9 mouse cellular contexts compared by ENCODE assay signal in genomic region chr1:180905307-180905706, GRCm38 (mm10). TPM values are rescaled to one million over a fixed set of nuclear protein-coding genes. Genes with fewer than 3 reads are reported as not detected.
DNase-seq lines count a peak whose midpoint lies in the region; ATAC-seq and TF ChIP-seq lines count a peak whose summit lies in the region.
"Had no signal": no experiment of that assay in that cellular context is flagged by ENCODE, and none has a peak within 500 bp of the region (broad histone marks: within the 10 kb centered on the region; RNA-seq: fewer than 3 reads in every experiment).

No protein-coding gene starts in this region.

- no peak overlapping the region for H3K27ac ChIP-seq in left cerebral cortex, adult 2 months
- no peak overlapping the region for H3K27ac ChIP-seq in forebrain, embryonic 12.5 days
- no peak overlapping the region for H3K27ac ChIP-seq in stomach, embryonic 15.5 days

- no peaks in the 10 kb centered on the region for H3K27me3 ChIP-seq in forebrain, embryonic 12.5 days
- H3K27me3 ChIP-seq in stomach, embryonic 15.5 days (replicated peaks) = no peaks in the 10 kb centered on the region

- DNase-seq in left cerebral cortex, adult 2 months (ENCODE audit: extremely low spot score in 1 of 2, low spot score in 2 of 2) = no peak
- no peak for DNase-seq in left cerebral cortex, postnatal 25 days (ENCODE audit: low spot score in 2 of 2)
- peak; percentile 29 for DNase-seq in liver
- no peak for DNase-seq in adrenal gland, adult 8-10 months

- 66% methylated on average over 6 of the region's 6 CpGs for WGBS in forebrain, embryonic 12.5 days
- WGBS in stomach, embryonic 15.5 days = 62% methylated on average over 6 of the region's 6 CpGs

- no peaks in the 10 kb centered on the region for H3K9me3 ChIP-seq in forebrain, embryonic 12.5 days
- no peaks in the 10 kb centered on the region for H3K9me3 ChIP-seq in stomach, embryonic 15.5 days

- H3K36me3 ChIP-seq in forebrain, embryonic 12.5 days (replicated peaks) = peaks cover 34% of the 10 kb centered on the region
- peaks cover 20% of the 10 kb centered on the region for H3K36me3 ChIP-seq in stomach, embryonic 15.5 days

- H3K4me2 ChIP-seq in forebrain, embryonic 12.5 days = peak overlapping the region; percentile 81
- H3K4me2 ChIP-seq in stomach, embryonic 15.5 days = peak overlapping the region; percentile 66

- no peak for TF ChIP-seq CTCF in left cerebral cortex, adult 2 months (IDR thresholded peaks at IDR 0.05)

- peaks cover 21% of the 10 kb centered on the region for H3K4me1 ChIP-seq in forebrain, embryonic 12.5 days
- peaks cover 19% of the 10 kb centered on the region for H3K4me1 ChIP-seq in stomach, embryonic 15.5 days

- peak overlapping the region; percentile 86 for H3K9ac ChIP-seq in forebrain, embryonic 12.5 days
- 0 out of 2 replicates have a peak overlapping the region, but pooled peaks have one; percentile 12 for H3K9ac ChIP-seq in stomach, embryonic 15.5 days

- H3K4me3 ChIP-seq in left cerebral cortex, adult 2 months = peak overlapping the region; percentile 81
- peak overlapping the region; percentile 84 for H3K4me3 ChIP-seq in forebrain, embryonic 12.5 days (replicated peaks)
- peak overlapping the region; percentile 68 for H3K4me3 ChIP-seq in stomach, embryonic 15.5 days (replicated peaks)

- intact Hi-C loops in left cerebral cortex, adult 2 months (cut with DNase I) = no loop called here
- intact Hi-C loops in left cerebral cortex, postnatal 25 days (cut with DNase I) = no loop called here

- ATAC-seq in forebrain, embryonic 12.5 days (ENCODE audit: low FRiP score) = no peak
- ATAC-seq in stomach, embryonic 15.5 days (ENCODE audit: insufficient read depth, low FRiP score, low read depth) = no peak
- ATAC-seq in megakaryocyte progenitor cell, adult 5-6 weeks (replicated peaks; ENCODE audit: poor library complexity) = no peak
- ATAC-seq in megakaryocyte-erythroid progenitor cell, adult 5-6 weeks (replicated peaks; ENCODE audit: low FRiP score, low TSS enrichment, poor library complexity, severe bottlenecking) = no peak

RNA-seq across cellular contexts. Expression of gene Pycr2, which starts 1.2 kb away (rescaled TPM):
- 10 to 100 TPM; 26.7 to 28.3 TPM for total RNA-seq in left cerebral cortex, adult 2 months (2021)
- 10 to 100 TPM; 29.8 to 30.2 TPM for total RNA-seq in left cerebral cortex, postnatal 25 days (2021)
- 98.3 and 98.4 TPM in 2 replicates for polyA plus RNA-seq in forebrain, embryonic 12.5 days (2016; fragmentation: Nextera tagmentation; extraction: Ambion mirVana)
- polyA plus RNA-seq in stomach, embryonic 15.5 days (2015; fragmentation: Nextera tagmentation; extraction: Ambion mirVana) = 101 and 109 TPM in 2 replicates
- total RNA-seq in megakaryocyte progenitor cell, adult 5-6 weeks (2015) = 27.2 and 28.8 TPM in 2 replicates
- total RNA-seq in megakaryocyte progenitor cell, adult 5-6 weeks (2017) = 22.4 and 26.3 TPM in 2 replicates
- total RNA-seq in adrenal gland, adult 8-10 months (2022) = 10 to 100 TPM; 46.5 to 54.7 (median 50.7) TPM
- 57.0 and 70.4 TPM in 2 replicates for total RNA-seq in megakaryocyte-erythroid progenitor cell, adult 5-6 weeks (2014; fragmentation: Nextera tagmentation)
- 21.1 and 34.2 TPM in 2 replicates for total RNA-seq in megakaryocyte-erythroid progenitor cell, adult 5-6 weeks (2017)

RNA-seq across cellular contexts. Expression of gene Lefty2, which starts 12.4 kb away (rescaled TPM):
- under 1 TPM; 0.61 to 0.84 TPM for total RNA-seq in left cerebral cortex, adult 2 months (2021)
- 1 to 10 TPM in 1 of 2 experiments, under 1 TPM in 1; 0.37 to 2.0 TPM for total RNA-seq in left cerebral cortex, postnatal 25 days (2021)
- polyA plus RNA-seq in forebrain, embryonic 12.5 days (2016; fragmentation: Nextera tagmentation; extraction: Ambion mirVana) = 0.17 TPM in 1 of 2 replicates, not detected in the other
- not detected in 2 replicates for polyA plus RNA-seq in stomach, embryonic 15.5 days (2015; fragmentation: Nextera tagmentation; extraction: Ambion mirVana)
- not detected in 2 replicates for total RNA-seq in megakaryocyte progenitor cell, adult 5-6 weeks (2015)
- not detected in 2 replicates for total RNA-seq in megakaryocyte progenitor cell, adult 5-6 weeks (2017)
- 1 to 10 TPM; 1.1 to 3.0 (median 1.4) TPM for total RNA-seq in adrenal gland, adult 8-10 months (2022)
- not detected in 2 replicates for total RNA-seq in megakaryocyte-erythroid progenitor cell, adult 5-6 weeks (2014; fragmentation: Nextera tagmentation)
- total RNA-seq in megakaryocyte-erythroid progenitor cell, adult 5-6 weeks (2017) = not detected in 2 replicates
- polyA plus RNA-seq: spleen, adult 2 months had no signal

RNA-seq across cellular contexts. Expression of gene Lefty1, which starts 29.5 kb away (rescaled TPM):
- under 1 TPM in 1 of 2 experiments, not detected in 1; 0.77 TPM for total RNA-seq in left cerebral cortex, adult 2 months (2021)
- under 1 TPM; 0.44 to 0.89 TPM for total RNA-seq in left cerebral cortex, postnatal 25 days (2021)
- 0.24 and 0.34 TPM in 2 replicates for polyA plus RNA-seq in forebrain, embryonic 12.5 days (2016; fragmentation: Nextera tagmentation; extraction: Ambion mirVana)
- polyA plus RNA-seq in stomach, embryonic 15.5 days (2015; fragmentation: Nextera tagmentation; extraction: Ambion mirVana) = 3.2 and 3.7 TPM in 2 replicates
- total RNA-seq in megakaryocyte progenitor cell, adult 5-6 weeks (2015) = 0.90 and 1.7 TPM in 2 replicates
- 0.27 TPM in 1 of 2 replicates, not detected in the other for total RNA-seq in megakaryocyte progenitor cell, adult 5-6 weeks (2017)
- 10 to 100 TPM in 3 of 4 experiments, 1 to 10 TPM in 1; 5.8 to 22.3 (median 14.0) TPM for total RNA-seq in adrenal gland, adult 8-10 months (2022)
- total RNA-seq in megakaryocyte-erythroid progenitor cell, adult 5-6 weeks (2014; fragmentation: Nextera tagmentation) = 6.4 and 11.9 TPM in 2 replicates
- total RNA-seq in megakaryocyte-erythroid progenitor cell, adult 5-6 weeks (2017) = 3.4 TPM in 1 of 2 replicates, not detected in the other

RNA-seq across cellular contexts. Expression of gene Tmem63a, which starts 36.8 kb away (rescaled TPM):
- 10 to 100 TPM; 15.4 to 16.3 TPM for total RNA-seq in left cerebral cortex, adult 2 months (2021)
- 10 to 100 TPM; 10.5 to 11.1 TPM for total RNA-seq in left cerebral cortex, postnatal 25 days (2021)
- 2.0 and 2.4 TPM in 2 replicates for polyA plus RNA-seq in forebrain, embryonic 12.5 days (2016; fragmentation: Nextera tagmentation; extraction: Ambion mirVana)
- polyA plus RNA-seq in stomach, embryonic 15.5 days (2015; fragmentation: Nextera tagmentation; extraction: Ambion mirVana) = 20.9 and 23.0 TPM in 2 replicates
- total RNA-seq in megakaryocyte progenitor cell, adult 5-6 weeks (2015) = 15.0 and 15.6 TPM in 2 replicates
- 16.5 and 16.8 TPM in 2 replicates for total RNA-seq in megakaryocyte progenitor cell, adult 5-6 weeks (2017)
- total RNA-seq in adrenal gland, adult 8-10 months (2022) = 10 to 100 TPM; 79.6 to 95.9 (median 87.5) TPM
- 22.5 and 26.6 TPM in 2 replicates for total RNA-seq in megakaryocyte-erythroid progenitor cell, adult 5-6 weeks (2014; fragmentation: Nextera tagmentation)
- 4.8 and 10.8 TPM in 2 replicates for total RNA-seq in megakaryocyte-erythroid progenitor cell, adult 5-6 weeks (2017)

RNA-seq across cellular contexts. Expression of gene Sde2, which starts 54.4 kb away (rescaled TPM):
- 10 to 100 TPM; 23.4 to 24.5 TPM for total RNA-seq in left cerebral cortex, adult 2 months (2021)
- 10 to 100 TPM; 18.8 to 21.0 TPM for total RNA-seq in left cerebral cortex, postnatal 25 days (2021)
- 39.0 and 39.1 TPM in 2 replicates for polyA plus RNA-seq in forebrain, embryonic 12.5 days (2016; fragmentation: Nextera tagmentation; extraction: Ambion mirVana)
- 30.7 and 34.4 TPM in 2 replicates for polyA plus RNA-seq in stomach, embryonic 15.5 days (2015; fragmentation: Nextera tagmentation; extraction: Ambion mirVana)
- 17.6 and 21.3 TPM in 2 replicates for total RNA-seq in megakaryocyte progenitor cell, adult 5-6 weeks (2015)
- total RNA-seq in megakaryocyte progenitor cell, adult 5-6 weeks (2017) = 29.9 and 33.6 TPM in 2 replicates
- total RNA-seq in adrenal gland, adult 8-10 months (2022) = 10 to 100 TPM; 21.8 to 30.1 (median 25.7) TPM
- 22.0 and 23.2 TPM in 2 replicates for total RNA-seq in megakaryocyte-erythroid progenitor cell, adult 5-6 weeks (2014; fragmentation: Nextera tagmentation)
- 37.6 and 45.7 TPM in 2 replicates for total RNA-seq in megakaryocyte-erythroid progenitor cell, adult 5-6 weeks (2017)
